Mouse (Mus musculus) embryonic facial prominence, embryonic 14.5 days (tissue): ENCODE results near the gene Kiz. TPM values are rescaled to one million over a fixed set of nuclear protein-coding genes. Genes with fewer than 3 reads are reported as not detected.
A peak's percentile ranks its signal among the peaks of the same experiment; 100 is the strongest.

Source experiments
- ATAC-seq: fragments of 200-750 bp; cut with Nextera tagmentation; 2 replicates; pipeline ENCODE4 v1.8.0; 2017; ENCODE audit warnings: low read depth, moderate number of reproducible peaks, moderate TSS enrichment
- DNase-seq: peaks from one replicate; pipeline ENCODE4 v3.0.0-alpha.2; 2015; ENCODE audit warnings: low spot score
- H3K27ac ChIP-seq: fragments of 300-500 bp; sonication (generic); replicated peaks from 2 replicates; pipeline ENCODE4 v1.5.1; 2014; ENCODE audit warnings: low read depth, mild to moderate bottlenecking, low read length, moderate library complexity
- H3K27me3 ChIP-seq: fragments of 300-500 bp; sonication (generic); replicated peaks from 2 replicates; pipeline ENCODE4 v1.6.1; 2014; ENCODE audit warnings: low read length; ENCODE audit not compliant: control insufficient read depth, insufficient read depth
- H3K36me3 ChIP-seq: fragments of 300-500 bp; sonication (generic); 2 replicates; pipeline ENCODE4 v1.6.1; 2014; ENCODE audit warnings: low read length, mixed read lengths; ENCODE audit not compliant: control insufficient read depth, insufficient read depth
- H3K4me1 ChIP-seq: fragments of 300-500 bp; sonication (generic); 2 replicates; pipeline ENCODE4 v1.6.1; 2014; ENCODE audit warnings: antibody characterized with exemption, low read length; ENCODE audit not compliant: control insufficient read depth, insufficient read depth
- H3K4me2 ChIP-seq: fragments of 300-500 bp; sonication (generic); 2 replicates; pipeline ENCODE4 v1.6.1; 2014; ENCODE audit warnings: low read depth, mild to moderate bottlenecking, low read length, moderate library complexity, mixed read lengths
- H3K4me3 ChIP-seq: fragments of 300-500 bp; sonication (generic); 2 replicates; pipeline ENCODE4 v1.5.1; 2014; ENCODE audit warnings: low read depth, mild to moderate bottlenecking, low read length
- H3K9ac ChIP-seq: fragments of 300-500 bp; sonication (generic); 2 replicates; pipeline ENCODE4 v1.6.1; 2014; ENCODE audit warnings: low read depth, mild to moderate bottlenecking, low read length, moderate library complexity, mixed read lengths
- H3K9me3 ChIP-seq: fragments of 300-500 bp; sonication (generic); 2 replicates; pipeline ENCODE4 v1.6.1; 2016; ENCODE audit warnings: low read length; ENCODE audit not compliant: control insufficient read depth
- WGBS: fragments of 180-500 bp; shearing (Covaris S2); extraction: QIAGEN DNeasy Blood & Tissue Kit; methylation state at CpG from one replicate; pipeline ENCODE4 v1.1.7; 2014; 5-methylcytosine and 5-hydroxymethylcytosine counted together
- polyA plus RNA-seq: library from polyadenylated mRNA; unstranded; fragments of >200 nt; fragmentation: Nextera tagmentation; extraction: Ambion mirVana; gene quantifications from 2 replicates; pipeline ENCODE4 v1.2.1, GENCODE M21; 2014

Kiz gene
- polyA plus RNA-seq, 1 experiment from 2014 or later, result 27.6 TPM

GRCm38 (mm10) chr2:146920375-146921160 is 64.9 kb downstream of the Kiz start:
- DNase-seq (peak; percentile 30), ATAC-seq (peak; percentile 82; the same call in 1 of the 2 replicates)
- 26% methylated on average over 8 of the region's 8 CpGs for WGBS
- Histone ChIP-seq H3K4me3 (no peak overlapping the region), H3K4me2 (no peak overlapping the region), H3K27me3 (no peaks in the 10 kb centered on the region), H3K4me1 (peaks cover 10% of the 10 kb centered on the region; the same call in 1 of the 2 replicates), H3K9ac (0 out of 2 replicates have a peak overlapping the region, but pooled peaks have one; percentile 4), H3K27ac (no peak overlapping the region), H3K36me3 (no peaks in the 10 kb centered on the region), H3K9me3 (no peaks in the 10 kb centered on the region)

- H3K4me3 ChIP-seq, result no peak overlapping the region
Observed at GRCm38 (mm10) chr2:146925296-146925695, 69.6 kb downstream of the Kiz start.

GRCm38 (mm10) chr2:146925846-146926245 is 70.2 kb downstream of the Kiz start:
- H3K27ac ChIP-seq, result no peak overlapping the region
- H3K9me3 ChIP-seq, result no peaks in the 10 kb centered on the region
- H3K4me1 ChIP-seq, result 0 out of 2 replicates have a peak, but pooled peaks cover 2% of the 10 kb centered on the region
- WGBS, result 61% methylated on average over 4 of the region's 4 CpGs
- H3K9ac ChIP-seq, result no peak overlapping the region
- no peaks in the 10 kb centered on the region for H3K36me3 ChIP-seq
- H3K4me2 ChIP-seq, result no peak overlapping the region
- H3K27me3 ChIP-seq, result no peaks in the 10 kb centered on the region
- no peak overlapping the region for H3K4me3 ChIP-seq
- DNase-seq, result no peak
- no peak for ATAC-seq

More at GRCm38 (mm10) chr2:146925296-146925695, 69.6 kb downstream of the Kiz start:
- no peaks in the 10 kb centered on the region for H3K27me3 ChIP-seq
- H3K27ac ChIP-seq, result no peak overlapping the region
- DNase-seq, result no peak
- H3K36me3 ChIP-seq, result no peaks in the 10 kb centered on the region
- ATAC-seq, result no peak
- 92% methylated on average over 1 of the region's 1 CpGs for WGBS
- no peaks in the 10 kb centered on the region for H3K9me3 ChIP-seq
- H3K4me2 ChIP-seq, result no peak overlapping the region
- H3K9ac ChIP-seq, result no peak overlapping the region
- 0 out of 2 replicates have a peak, but pooled peaks cover 7% of the 10 kb centered on the region for H3K4me1 ChIP-seq

GRCm38 (mm10) chr2:146948223-146948776 is 92.6 kb downstream of the Kiz start:
- H3K27me3 ChIP-seq, result no peaks in the 10 kb centered on the region
- no peaks in the 10 kb centered on the region for H3K36me3 ChIP-seq
- DNase-seq (no peak), ATAC-seq (no peak)
- 47% methylated on average over 8 of the region's 8 CpGs for WGBS
- H3K27ac ChIP-seq, result no peak overlapping the region
- H3K4me2 ChIP-seq, result no peak overlapping the region
- no peak overlapping the region for H3K9ac ChIP-seq
- H3K4me3 ChIP-seq, result no peak overlapping the region
- no peaks in the 10 kb centered on the region for H3K9me3 ChIP-seq
- no peaks in the 10 kb centered on the region for H3K4me1 ChIP-seq

GRCm38 (mm10) chr2:146956366-146956765 is 100.7 kb downstream of the Kiz start:
- Histone ChIP-seq H3K36me3 (no peaks in the 10 kb centered on the region), H3K4me3 (no peak overlapping the region), H3K4me2 (no peak overlapping the region), H3K27me3 (no peaks in the 10 kb centered on the region), H3K27ac (no peak overlapping the region), H3K4me1 (no peaks in the 10 kb centered on the region), H3K9ac (no peak overlapping the region), H3K9me3 (no peaks in the 10 kb centered on the region)
- DNase-seq (peak; percentile 17), ATAC-seq (no peak)
- WGBS, result 37% methylated on average over 6 of the region's 6 CpGs

- H3K4me2 ChIP-seq, result peak overlapping the region; percentile 57
- H3K27me3 ChIP-seq, result no peaks in the 10 kb centered on the region
- H3K9me3 ChIP-seq, result no peaks in the 10 kb centered on the region
- peak overlapping the region; percentile 45; the same call in 1 of the 2 replicates for H3K9ac ChIP-seq
- ATAC-seq (peak; percentile 60; the same call in 1 of the 2 replicates), DNase-seq (peak; percentile 40)
- H3K4me3 ChIP-seq, result peak overlapping the region; percentile 31
- H3K27ac ChIP-seq, result no peak overlapping the region
- no peaks in the 10 kb centered on the region for H3K36me3 ChIP-seq
- 24% methylated on average over 11 of the region's 11 CpGs for WGBS
- no peaks in the 10 kb centered on the region for H3K4me1 ChIP-seq
Observed at GRCm38 (mm10) chr2:146958398-146958911, 102.8 kb downstream of the Kiz start.

GRCm38 (mm10) chr2:146958951-146959821 is 103.5 kb downstream of the Kiz start:
- DNase-seq (peak; percentile 80), ATAC-seq (peak; percentile 77)
- H3K4me2 ChIP-seq, result peak overlapping the region; percentile 57
- no peak overlapping the region for H3K27ac ChIP-seq
- peak overlapping the region; percentile 31 for H3K4me3 ChIP-seq
- 3% methylated on average over 21 of the region's 21 CpGs for WGBS
- peak overlapping the region; percentile 45 for H3K9ac ChIP-seq
- no peaks in the 10 kb centered on the region for H3K4me1 ChIP-seq
- no peaks in the 10 kb centered on the region for H3K9me3 ChIP-seq
- no peaks in the 10 kb centered on the region for H3K27me3 ChIP-seq
- H3K36me3 ChIP-seq, result no peaks in the 10 kb centered on the region

GRCm38 (mm10) chr2:146975024-146975423 is 119.4 kb downstream of the Kiz start:
- Histone ChIP-seq H3K4me3 (no peak overlapping the region), H3K9ac (no peak overlapping the region), H3K9me3 (no peaks in the 10 kb centered on the region), H3K36me3 (peaks cover 9% of the 10 kb centered on the region; the same call in 1 of the 2 replicates), H3K27ac (no peak overlapping the region), H3K4me2 (no peak overlapping the region), H3K27me3 (no peaks in the 10 kb centered on the region), H3K4me1 (no peaks in the 10 kb centered on the region)
- no peak for DNase-seq
- no peak for ATAC-seq
- WGBS, result 82% methylated on average over 3 of the region's 3 CpGs
